Mouse (Mus musculus) lung, embryonic 14.5 days (tissue): ENCODE data around the gene Itga2. TPM values are rescaled to one million over a fixed set of nuclear protein-coding genes. Genes with fewer than 3 reads are reported as not detected.

ENCODE experiments used
- ATAC-seq: fragments of 200-750 bp; cut with Nextera tagmentation; 2 replicates; pipeline ENCODE4 v1.8.0; 2017; ENCODE audit warnings: mild to moderate bottlenecking, moderate TSS enrichment, moderate library complexity; ENCODE audit not compliant: insufficient read depth
- DNase-seq: peaks from one replicate; pipeline ENCODE4 v3.0.0-alpha.2; 2015
- H3K27ac ChIP-seq: fragments of 300-500 bp; sonication (generic); 2 replicates; pipeline ENCODE4 v1.5.1; 2014; ENCODE audit warnings: low read depth, mild to moderate bottlenecking, moderate library complexity
- H3K27me3 ChIP-seq: fragments of 300-500 bp; sonication (generic); 2 replicates; pipeline ENCODE4 v1.6.1; 2014; ENCODE audit warnings: low read length, control low read depth; ENCODE audit not compliant: insufficient read depth
- H3K36me3 ChIP-seq: fragments of 300-500 bp; sonication (generic); 2 replicates; pipeline ENCODE4 v1.6.1; 2014; ENCODE audit warnings: control low read depth; ENCODE audit not compliant: insufficient read depth
- H3K4me1 ChIP-seq: fragments of 300-500 bp; sonication (generic); 2 replicates; pipeline ENCODE4 v1.6.1; 2014; ENCODE audit warnings: antibody characterized with exemption, control low read depth; ENCODE audit not compliant: insufficient read depth
- H3K4me2 ChIP-seq: fragments of 300-500 bp; sonication (generic); 2 replicates; pipeline ENCODE4 v1.6.1; 2014; ENCODE audit warnings: mild to moderate bottlenecking
- H3K4me3 ChIP-seq: fragments of 300-500 bp; sonication (generic); 2 replicates; pipeline ENCODE4 v1.5.1; 2014; ENCODE audit warnings: low read depth, low read length
- H3K9ac ChIP-seq: fragments of 300-500 bp; sonication (generic); 2 replicates; pipeline ENCODE4 v1.6.1; 2014
- H3K9me3 ChIP-seq: fragments of 300-500 bp; sonication (generic); 2 replicates; pipeline ENCODE4 v1.6.1; 2016; ENCODE audit warnings: low read depth, low read length, control low read depth
- CTCF ChIP-seq: IDR thresholded peaks from 2 replicates; pipeline ENCODE4 v1.5.1; 2016; ENCODE audit warnings: antibody characterized with exemption, low read depth
- WGBS: fragments of 180-500 bp; shearing (Covaris S2); extraction: QIAGEN DNeasy Blood & Tissue Kit; methylation state at CpG from one replicate; pipeline ENCODE4 v1.1.7; 2014; 5-methylcytosine and 5-hydroxymethylcytosine counted together
- polyA plus RNA-seq: library from polyadenylated mRNA; unstranded; fragments of >200 nt; fragmentation: Nextera tagmentation; extraction: Ambion mirVana; gene quantifications from 2 replicates; pipeline ENCODE4 v1.2.1, GENCODE M21; 2014

Itga2 gene
- polyA plus RNA-seq, 1 experiment from 2014 or later = 10.1 TPM

DNA sequence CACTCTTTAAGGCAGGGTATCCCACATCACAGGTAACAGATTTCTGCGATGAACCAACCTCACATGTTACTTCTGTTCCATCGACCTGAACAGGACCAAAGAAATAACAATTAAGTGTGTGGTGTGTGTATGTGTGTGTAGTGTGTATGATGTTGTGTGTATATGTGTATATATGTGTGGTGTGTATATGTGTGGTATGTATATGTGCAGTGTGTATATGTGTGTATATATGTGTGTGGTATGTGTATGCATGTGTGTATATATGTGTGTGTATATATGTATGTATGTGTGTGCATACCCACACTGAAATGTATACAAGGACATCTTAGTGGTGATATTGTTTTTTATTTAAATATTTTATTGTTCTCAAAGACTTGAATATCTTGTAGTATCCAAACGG is 77.5 kb downstream of the Itga2 start:
- H3K27ac ChIP-seq = no peak overlapping the region
- no peaks in the 10 kb centered on the region; the same call in 1 of the 2 replicates for H3K4me1 ChIP-seq
- ATAC-seq (no peak), DNase-seq (no peak)
- 92% methylated on average over 3 of the region's 3 CpGs for WGBS
- no peak overlapping the region for H3K9ac ChIP-seq
- H3K27me3 ChIP-seq = no peaks in the 10 kb centered on the region
- H3K4me2 ChIP-seq = no peak overlapping the region
- H3K4me3 ChIP-seq = no peak overlapping the region
- no peaks in the 10 kb centered on the region for H3K36me3 ChIP-seq
- H3K9me3 ChIP-seq = no peaks in the 10 kb centered on the region
- TF ChIP-seq CTCF = no peak

DNA sequence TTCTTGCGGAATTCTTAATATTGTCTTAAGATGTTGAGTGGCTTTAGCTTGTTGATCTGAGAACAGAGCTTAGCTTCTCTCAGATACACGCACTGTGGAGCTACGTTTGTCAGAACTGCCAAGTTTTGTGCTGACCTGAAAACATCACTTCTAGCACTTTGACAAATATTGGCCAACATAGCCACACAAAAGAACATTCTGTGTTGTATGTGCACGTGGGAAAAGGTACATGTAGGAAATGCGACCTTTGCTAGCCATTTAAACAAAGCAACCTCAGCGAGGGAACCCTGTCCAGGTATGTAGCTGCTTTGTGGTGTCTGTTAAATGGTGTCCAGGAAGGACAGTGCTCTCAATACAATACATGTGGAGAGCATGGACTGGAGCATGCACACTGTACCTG is 77.9 kb downstream of the Itga2 start:
- Histone ChIP-seq H3K4me3 (no peak overlapping the region), H3K27me3 (no peaks in the 10 kb centered on the region), H3K36me3 (no peaks in the 10 kb centered on the region), H3K27ac (no peak overlapping the region), H3K4me1 (no peaks in the 10 kb centered on the region; the same call in 1 of the 2 replicates), H3K4me2 (no peak overlapping the region), H3K9me3 (no peaks in the 10 kb centered on the region), H3K9ac (no peak overlapping the region)
- TF ChIP-seq CTCF = no peak
- WGBS = 64% methylated on average over 6 of the region's 6 CpGs
- DNase-seq = no peak
- no peak for ATAC-seq

DNA sequence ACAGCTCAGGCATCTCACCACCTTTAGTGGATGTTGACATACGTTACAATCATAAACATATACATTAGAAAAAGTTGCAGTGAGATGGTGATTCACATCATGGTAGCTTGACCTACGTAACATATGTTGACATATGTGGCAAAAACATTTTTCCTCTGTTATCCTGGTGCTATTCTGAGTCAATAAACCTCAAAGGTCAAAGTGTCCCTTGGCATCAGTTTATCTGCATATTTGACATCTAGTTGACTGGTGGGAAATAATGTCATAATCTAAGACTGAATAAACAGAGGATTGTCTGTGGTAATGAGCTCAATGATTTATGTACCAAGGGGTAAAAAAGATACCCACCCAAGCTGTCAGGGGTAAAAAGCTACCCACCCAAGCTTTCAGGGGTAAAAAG is 78.7 kb downstream of the Itga2 start:
- Histone ChIP-seq H3K27me3 (no peaks in the 10 kb centered on the region), H3K27ac (no peak overlapping the region), H3K9ac (no peak overlapping the region), H3K4me1 (no peaks in the 10 kb centered on the region; the same call in 1 of the 2 replicates), H3K4me3 (no peak overlapping the region), H3K4me2 (no peak overlapping the region), H3K36me3 (no peaks in the 10 kb centered on the region), H3K9me3 (no peaks in the 10 kb centered on the region)
- DNase-seq (no peak), ATAC-seq (no peak)
- TF ChIP-seq CTCF = no peak
- 83% methylated on average over 2 of the region's 2 CpGs for WGBS

DNA sequence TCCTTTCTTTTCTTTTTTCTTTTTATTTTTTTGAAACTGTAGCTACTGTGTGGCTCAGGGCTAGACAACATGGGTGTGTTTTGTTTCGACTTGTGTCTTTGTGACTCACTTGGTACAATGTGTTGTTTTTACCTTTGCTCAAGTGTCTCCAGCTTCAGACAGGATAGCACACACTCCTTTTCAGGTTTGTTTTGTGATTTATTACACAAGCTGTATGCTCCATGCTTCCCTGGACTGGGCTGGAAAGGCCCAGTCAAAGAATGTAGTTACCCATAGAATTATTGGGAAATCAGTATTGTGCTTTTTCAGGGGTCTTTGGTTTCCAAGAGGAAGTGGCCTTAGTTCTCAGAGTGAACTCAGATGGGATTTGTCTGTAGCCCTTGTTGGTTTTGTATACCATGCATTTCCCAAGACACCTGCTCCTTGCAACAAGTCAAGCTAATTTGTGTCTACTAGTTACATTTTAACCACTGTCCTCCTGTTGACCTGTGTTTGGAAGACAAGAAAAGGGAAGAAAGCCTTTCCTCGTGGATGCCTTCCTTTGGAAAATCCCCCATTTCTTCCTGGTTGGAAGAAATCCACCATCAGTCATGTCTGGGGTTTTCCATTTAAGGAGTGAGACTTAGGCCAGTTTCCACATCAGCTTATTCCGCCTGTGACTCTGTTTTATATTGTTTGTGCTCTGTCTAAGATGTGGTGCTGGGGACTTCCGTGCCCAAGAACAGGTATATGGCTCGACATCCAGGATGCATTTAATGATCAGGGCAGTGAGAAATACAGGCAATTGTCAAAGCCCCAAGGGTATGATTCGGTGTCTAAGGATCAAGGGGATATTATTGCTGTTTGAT is 79.4 kb downstream of the Itga2 start:
- Histone ChIP-seq H3K4me1 (no peaks in the 10 kb centered on the region; the same call in 1 of the 2 replicates), H3K36me3 (0 out of 2 replicates have a peak, but pooled peaks cover 2% of the 10 kb centered on the region), H3K9ac (no peak overlapping the region), H3K4me3 (no peak overlapping the region), H3K27me3 (no peaks in the 10 kb centered on the region), H3K9me3 (no peaks in the 10 kb centered on the region), H3K4me2 (no peak overlapping the region), H3K27ac (no peak overlapping the region)
- ATAC-seq = no peak
- no peak for TF ChIP-seq CTCF
- DNase-seq = no peak
- 73% methylated on average over 6 of the region's 6 CpGs for WGBS

DNA sequence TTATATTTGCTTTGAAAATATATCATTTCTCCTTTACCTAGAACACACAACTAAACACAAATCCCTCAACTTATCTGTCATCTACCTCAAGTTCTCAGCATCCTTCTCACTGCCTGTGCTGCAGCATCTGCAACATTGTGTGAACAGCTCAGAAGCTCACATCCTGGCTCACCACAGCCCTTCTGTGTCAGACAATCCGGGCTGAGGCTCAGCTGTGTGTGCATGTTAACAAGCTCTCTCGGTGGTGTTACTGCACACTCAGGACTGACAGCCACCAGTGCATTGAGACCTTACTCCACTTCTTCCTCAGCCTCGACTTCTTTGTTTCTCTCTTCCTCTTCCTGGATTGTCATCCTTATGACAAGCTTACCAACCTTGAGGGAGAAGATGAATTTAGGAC is 83.0 kb downstream of the Itga2 start:
- TF ChIP-seq CTCF = no peak
- no peak overlapping the region for H3K4me3 ChIP-seq
- H3K9me3 ChIP-seq = no peaks in the 10 kb centered on the region
- 61% methylated on average over 3 of the region's 3 CpGs for WGBS
- no peak for ATAC-seq
- H3K4me1 ChIP-seq = no peaks in the 10 kb centered on the region
- no peak overlapping the region for H3K4me2 ChIP-seq
- DNase-seq = no peak
- H3K9ac ChIP-seq = no peak overlapping the region
- no peak overlapping the region for H3K27ac ChIP-seq
- H3K36me3 ChIP-seq = 0 out of 2 replicates have a peak, but pooled peaks cover 2% of the 10 kb centered on the region
- H3K27me3 ChIP-seq = no peaks in the 10 kb centered on the region

DNA sequence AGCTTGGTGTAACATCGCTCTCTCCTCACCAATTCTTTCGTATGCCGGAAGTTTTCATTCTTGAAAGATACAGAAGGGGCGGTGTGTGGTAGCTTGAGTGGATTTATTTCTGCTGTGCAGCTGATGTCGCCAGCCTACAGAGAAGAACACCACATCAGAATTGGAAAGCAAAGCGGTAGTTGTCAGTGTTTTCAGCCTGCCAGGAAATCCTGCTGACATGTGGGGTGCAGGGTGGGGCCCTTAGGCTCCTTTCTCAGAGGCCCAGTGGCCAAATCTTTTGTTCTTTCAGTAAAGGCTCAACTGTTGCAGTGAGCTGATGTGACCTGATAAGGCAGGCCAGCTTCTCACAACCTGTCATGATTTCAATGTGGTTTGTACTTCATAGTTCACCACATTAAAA is 86.1 kb downstream of the Itga2 start:
- no peak for ATAC-seq
- Histone ChIP-seq H3K9ac (no peak overlapping the region), H3K4me2 (no peak overlapping the region), H3K4me1 (no peaks in the 10 kb centered on the region; the same call in 1 of the 2 replicates), H3K27ac (no peak overlapping the region), H3K4me3 (no peak overlapping the region), H3K27me3 (no peaks in the 10 kb centered on the region), H3K36me3 (0 out of 2 replicates have a peak, but pooled peaks cover 2% of the 10 kb centered on the region), H3K9me3 (no peaks in the 10 kb centered on the region)
- no peak for TF ChIP-seq CTCF
- DNase-seq = no peak
- WGBS = 84% methylated on average over 6 of the region's 6 CpGs

GRCm38 (mm10) chr13:114843318-114843717 is 88.6 kb downstream of the Itga2 start:
- 24% methylated on average over 1 of the region's 1 CpGs for WGBS
- Histone ChIP-seq H3K9ac (no peak overlapping the region), H3K4me1 (peaks cover 6% of the 10 kb centered on the region), H3K4me2 (no peak overlapping the region), H3K4me3 (no peak overlapping the region), H3K36me3 (0 out of 2 replicates have a peak, but pooled peaks cover 2% of the 10 kb centered on the region), H3K27ac (no peak overlapping the region), H3K9me3 (no peaks in the 10 kb centered on the region), H3K27me3 (no peaks in the 10 kb centered on the region)
- no peak for TF ChIP-seq CTCF
- DNase-seq (no peak), ATAC-seq (no peak)
